Mouse (Mus musculus): ENCODE measurements around the gene Plekha6.

Plekha6 gene

GRCm38 (mm10) chr1:133181072-133182015 is 17.3 kb downstream of the Plekha6 start:
- in situ Hi-C loops (cut with MboI, MseI) = no loop called here

GRCm38 (mm10) chr1:133182016-133182705 is 18.2 kb downstream of the Plekha6 start:
- in situ Hi-C loops (cut with MboI, MseI) = no loop called here

GRCm38 (mm10) chr1:133182706-133183095 is 18.7 kb downstream of the Plekha6 start:
- in situ Hi-C loops (cut with MboI, MseI) = no loop called here

- in situ Hi-C loops (cut with MboI, MseI) = no loop called here
Observed at GRCm38 (mm10) chr1:133183141-133183925, 19.3 kb downstream of the Plekha6 start.

- in situ Hi-C loops (cut with MboI, MseI) = no loop called here
Observed at GRCm38 (mm10) chr1:133187948-133188680, 24.1 kb downstream of the Plekha6 start.

- in situ Hi-C loops (cut with MboI, MseI) = no loop called here
Observed at GRCm38 (mm10) chr1:133188719-133189118, 24.7 kb downstream of the Plekha6 start.

- in situ Hi-C loops (cut with MboI, MseI) = no loop called here
Observed at GRCm38 (mm10) chr1:133189471-133189870, 25.5 kb downstream of the Plekha6 start.

- in situ Hi-C loops (cut with MboI, MseI) = no loop called here
Observed at GRCm38 (mm10) chr1:133190550-133190949, 26.5 kb downstream of the Plekha6 start.

- in situ Hi-C loops (cut with MboI, MseI) = no loop called here
Observed at GRCm38 (mm10) chr1:133196181-133196580, 32.2 kb downstream of the Plekha6 start.

- in situ Hi-C loops (cut with MboI, MseI) = no loop called here
Observed at GRCm38 (mm10) chr1:133197266-133197665, 33.3 kb downstream of the Plekha6 start.

- in situ Hi-C loops (cut with MboI, MseI) = no loop called here
Observed at GRCm38 (mm10) chr1:133199706-133200105, 35.7 kb downstream of the Plekha6 start.

- in situ Hi-C loops (cut with MboI, MseI) = no loop called here
Observed at GRCm38 (mm10) chr1:133201499-133201898, 37.5 kb downstream of the Plekha6 start.

GRCm38 (mm10) chr1:133203701-133204100 is 39.7 kb downstream of the Plekha6 start:
- in situ Hi-C loops (cut with MboI, MseI) = no loop called here

- in situ Hi-C loops (cut with MboI, MseI) = no loop called here
Observed at GRCm38 (mm10) chr1:133204341-133204849, 40.4 kb downstream of the Plekha6 start.

- in situ Hi-C loops (cut with MboI, MseI) = no loop called here
Observed at GRCm38 (mm10) chr1:133204985-133205384, 41.0 kb downstream of the Plekha6 start.

- in situ Hi-C loops (cut with MboI, MseI) = no loop called here
Observed at GRCm38 (mm10) chr1:133208086-133208815, 44.2 kb downstream of the Plekha6 start.

- in situ Hi-C loops (cut with MboI, MseI) = no loop called here
Observed at GRCm38 (mm10) chr1:133209036-133209435, 45.0 kb downstream of the Plekha6 start.

GRCm38 (mm10) chr1:133209482-133209881 is 45.5 kb downstream of the Plekha6 start:
- in situ Hi-C loops (cut with MboI, MseI) = no loop called here

GRCm38 (mm10) chr1:133209901-133210516 is 46.0 kb downstream of the Plekha6 start:
- in situ Hi-C loops (cut with MboI, MseI) = no loop called here

GRCm38 (mm10) chr1:133210766-133211165 is 46.8 kb downstream of the Plekha6 start:
- in situ Hi-C loops (cut with MboI, MseI) = no loop called here

Measured in T-helper 1 cell (primary cell).